Mouse (Mus musculus): ENCODE results near the gene Cdk7. TPM values are rescaled to one million over a fixed set of nuclear protein-coding genes. Genes with fewer than 3 reads are reported as not detected.

Gene Cdk7
- total RNA-seq, 2 experiments from 2014 or later, result 24.1 to 24.9 TPM

Other genes starting within 250 kb of the Cdk7 start
- gene Gtf2h2, start 238.4 kb downstream of the Cdk7 start, total RNA-seq (2021), result 10 to 100 TPM; 21.1 to 25.1 TPM
- 1 to 10 TPM in 1 of 2 experiments, under 1 TPM in 1; 0.51 to 1.1 TPM for gene Ocln, start 178.2 kb downstream of the Cdk7 start, total RNA-seq (2021)
- under 1 TPM; 0.29 to 0.50 TPM for gene Marveld2, start 114.0 kb downstream of the Cdk7 start, total RNA-seq (2021)
- gene Ak6, start 80.0 kb downstream of the Cdk7 start, total RNA-seq (2021), result 10 to 100 TPM; 56.0 to 63.2 TPM
- 10 to 100 TPM; 16.0 to 17.3 TPM for gene Rad17, start 79.9 kb downstream of the Cdk7 start, total RNA-seq (2021)
- gene Taf9, start 79.4 kb downstream of the Cdk7 start, total RNA-seq (2021), result 10 to 100 TPM in 1 of 2 experiments, 1 to 10 TPM in 1; 8.9 to 11.4 TPM
- under 1 TPM; 0.66 to 0.96 TPM for gene Ccdc125, start 61.2 kb downstream of the Cdk7 start, total RNA-seq (2021)
- 100 to 1,000 TPM; 173 to 179 TPM for gene Mrps36, start 13.7 kb upstream of the Cdk7 start, total RNA-seq (2021)
- gene Cenph, start 45.0 kb upstream of the Cdk7 start, total RNA-seq (2021), result under 1 TPM; 0.36 to 0.80 TPM
- 10 to 100 TPM in 1 of 2 experiments, 1 to 10 TPM in 1; 4.7 to 13.4 TPM for gene Ccnb1, start 55.6 kb upstream of the Cdk7 start, total RNA-seq (2021)
- gene Slc30a5, start 102.5 kb upstream of the Cdk7 start, total RNA-seq (2021), result 10 to 100 TPM; 23.6 to 24.8 TPM